Mouse (Mus musculus) E14TG2a.4 (cell line): ENCODE data around the gene Ciapin1.

Source experiments
- H3K27me3 ChIP-seq: 2 replicates; pipeline ENCODE4 v1.6.1; 2014; ENCODE audit warnings: low read length, control low read depth; ENCODE audit not compliant: insufficient read depth
- H3K36me3 ChIP-seq: 2 replicates; pipeline ENCODE4 v1.6.1; 2014; ENCODE audit warnings: low read length, control low read depth; ENCODE audit not compliant: insufficient read depth
- H3K4me1 ChIP-seq: replicated peaks from 2 replicates; pipeline ENCODE4 v1.6.1; 2014; ENCODE audit warnings: low read depth, low read length, control low read depth
- H3K4me3 ChIP-seq: replicated peaks from 2 replicates; pipeline ENCODE4 v1.5.1; 2014; ENCODE audit warnings: mild to moderate bottlenecking, low read length
- H3K9me3 ChIP-seq: 2 replicates; pipeline ENCODE4 v1.6.1; 2014; ENCODE audit warnings: low read length, control low read depth
- CTCF ChIP-seq: conservative IDR thresholded peaks from 2 replicates; pipeline ENCODE4 v1.5.1; 2014; ENCODE audit warnings: low read length
- NANOG ChIP-seq: IDR thresholded peaks from 2 replicates; pipeline ENCODE4 v1.6.1; 2014; ENCODE audit warnings: borderline replicate concordance, low read length, mixed read lengths
- POU5F1 ChIP-seq: IDR thresholded peaks from 2 replicates; pipeline ENCODE4 v1.6.1; 2014; ENCODE audit warnings: low read length, borderline replicate concordance

Gene Ciapin1

GRCm38 (mm10) chr8:94789256-94789955, 48.8 kb downstream of the Ciapin1 start:
- Histone ChIP-seq H3K27me3 (no peaks in the 10 kb centered on the region), H3K9me3 (no peaks in the 10 kb centered on the region), H3K4me3 (no peak overlapping the region), H3K36me3 (no peaks in the 10 kb centered on the region), H3K4me1 (peaks cover 45% of the 10 kb centered on the region)
- TF ChIP-seq POU5F1 (no peak), NANOG (no peak), CTCF (no peak)

DNA sequence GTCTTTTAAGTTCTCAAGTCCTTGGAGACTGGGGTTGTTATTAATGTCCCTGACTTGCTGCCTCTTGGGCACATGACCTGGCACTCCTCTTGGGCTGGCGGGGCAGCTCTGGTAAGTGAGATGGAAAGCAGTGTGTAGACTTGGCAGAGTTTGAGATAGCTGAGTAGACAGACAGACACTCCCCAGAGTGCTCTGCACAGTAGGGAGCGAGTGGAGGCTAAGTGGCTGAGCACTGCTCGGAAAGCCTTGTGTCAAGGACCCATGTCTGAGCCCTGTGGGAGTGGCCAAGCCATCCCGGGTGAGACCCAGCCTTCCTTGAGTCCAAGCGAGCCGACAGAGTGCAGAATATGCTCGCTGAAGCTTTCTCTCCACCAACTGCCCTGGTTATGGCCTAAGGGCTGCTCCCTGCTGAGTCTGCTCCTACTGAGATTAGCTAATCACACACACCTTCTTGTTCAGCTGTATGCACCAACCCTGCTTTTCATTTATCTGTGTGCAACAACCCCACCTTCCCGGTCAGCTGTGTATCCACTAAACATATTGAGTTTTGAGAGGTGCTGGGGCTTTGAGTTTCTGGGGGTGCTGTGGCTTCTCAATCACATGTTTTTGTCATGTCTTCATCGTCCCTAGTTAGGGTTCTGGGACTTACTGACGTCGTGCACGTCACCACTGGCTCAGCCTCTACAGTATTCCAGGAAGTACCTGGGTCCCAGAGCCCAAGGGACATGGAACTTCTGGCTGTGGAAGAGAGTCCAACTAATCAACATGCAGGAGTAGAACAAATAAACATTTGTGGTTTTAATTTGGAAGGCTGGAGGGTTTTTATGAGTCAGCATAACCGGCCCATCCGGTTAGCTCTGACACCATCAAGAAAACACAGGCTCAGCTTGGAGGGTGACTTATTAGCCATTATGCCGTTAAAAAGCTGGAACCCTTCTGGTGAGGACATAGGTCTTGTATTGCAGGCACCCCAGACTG, 50.3 kb downstream of the Ciapin1 start:
- 0 out of 2 replicates have a peak, but pooled peaks cover 3% of the 10 kb centered on the region for H3K27me3 ChIP-seq

GRCm38 (mm10) chr8:94785995-94786595, 52.1 kb downstream of the Ciapin1 start:
- Histone ChIP-seq H3K4me3 (no peak overlapping the region), H3K27me3 (0 out of 2 replicates have a peak, but pooled peaks cover 3% of the 10 kb centered on the region), H3K36me3 (no peaks in the 10 kb centered on the region), H3K9me3 (no peaks in the 10 kb centered on the region), H3K4me1 (peaks cover 66% of the 10 kb centered on the region)
- TF ChIP-seq NANOG, result no peak
- TF ChIP-seq POU5F1, result no peak
- no peak for TF ChIP-seq CTCF

More for the DNA sequence above, 50.3 kb downstream of the Ciapin1 start:
- no peaks in the 10 kb centered on the region for H3K36me3 ChIP-seq
- peaks cover 50% of the 10 kb centered on the region for H3K4me1 ChIP-seq
- no peak for TF ChIP-seq NANOG
- TF ChIP-seq CTCF, result no peak
- no peak for TF ChIP-seq POU5F1
- H3K4me3 ChIP-seq, result peak overlapping the region; percentile 8; the same call in 1 of the 2 replicates
- no peaks in the 10 kb centered on the region for H3K9me3 ChIP-seq

DNA sequence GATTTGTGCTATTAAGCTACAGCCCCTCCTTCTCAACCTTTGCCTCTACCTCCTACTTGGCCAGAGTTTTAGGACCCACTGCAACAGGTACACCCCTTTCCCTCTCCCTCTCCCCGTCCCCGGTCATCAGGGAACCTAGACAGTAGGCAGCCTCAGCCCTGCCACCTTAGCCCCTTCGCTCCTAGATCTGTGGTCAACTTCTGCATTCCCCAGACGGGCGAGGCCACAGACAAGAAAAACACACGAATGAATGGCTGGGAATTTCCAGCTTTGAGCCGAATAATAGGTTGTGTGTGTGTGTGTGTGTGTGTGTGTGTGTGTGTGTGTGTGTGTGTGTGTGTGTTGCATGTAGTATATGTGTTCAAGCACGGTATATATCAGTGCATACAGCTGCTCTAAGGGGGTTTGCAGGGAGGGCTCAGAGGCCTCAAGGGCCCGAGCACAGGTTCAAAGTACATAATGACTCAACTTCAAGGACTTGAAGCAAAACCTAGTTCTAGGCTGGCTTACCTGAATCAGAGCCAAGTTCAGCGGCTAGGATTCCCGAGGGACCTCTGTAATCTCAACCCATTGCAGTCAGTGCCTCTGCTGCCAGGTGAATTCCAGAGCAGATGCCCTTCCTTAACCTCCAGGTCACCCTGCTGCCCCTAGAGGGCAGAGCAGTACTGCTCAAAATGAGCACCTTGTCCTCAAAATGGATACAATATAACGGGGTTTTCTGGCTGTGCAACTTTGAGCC, 52.7 kb downstream of the Ciapin1 start:
- TF ChIP-seq POU5F1 (no peak), CTCF (peak; percentile 53)
- Histone ChIP-seq H3K4me1 (peaks cover 73% of the 10 kb centered on the region), H3K36me3 (no peaks in the 10 kb centered on the region), H3K4me3 (no peak overlapping the region), H3K9me3 (no peaks in the 10 kb centered on the region), H3K27me3 (peaks cover 4% of the 10 kb centered on the region; the same call in 1 of the 2 replicates)

DNA sequence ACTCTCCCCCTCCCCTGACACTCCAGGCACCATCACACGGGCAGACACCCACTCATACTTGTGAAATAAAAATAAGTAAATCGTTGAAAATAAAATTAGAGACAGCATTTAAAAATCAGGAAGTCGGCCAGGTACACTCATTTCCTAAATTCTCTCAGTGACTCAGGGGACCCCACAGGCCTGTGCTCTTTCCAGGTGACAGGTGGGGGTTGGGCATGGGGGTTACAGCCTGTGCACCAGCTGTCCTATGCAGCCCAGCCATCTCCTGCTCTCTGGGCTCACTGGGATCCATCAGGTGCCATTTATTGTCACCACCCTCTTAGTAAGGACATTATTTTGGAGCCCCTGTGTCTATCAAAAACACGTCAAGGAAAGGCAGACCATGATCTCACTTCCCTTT, 54.3 kb downstream of the Ciapin1 start:
- no peak overlapping the region for H3K4me3 ChIP-seq
- TF ChIP-seq CTCF (no peak), NANOG (no peak), POU5F1 (no peak)
- no peaks in the 10 kb centered on the region for H3K36me3 ChIP-seq
- peaks cover 72% of the 10 kb centered on the region for H3K4me1 ChIP-seq
- H3K27me3 ChIP-seq, result peaks cover 18% of the 10 kb centered on the region
- no peaks in the 10 kb centered on the region for H3K9me3 ChIP-seq

GRCm38 (mm10) chr8:94781838-94782235, 56.3 kb downstream of the Ciapin1 start:
- Histone ChIP-seq H3K4me3 (peak overlapping the region; percentile 56), H3K27me3 (peaks cover 28% of the 10 kb centered on the region), H3K4me1 (peaks cover 56% of the 10 kb centered on the region), H3K9me3 (no peaks in the 10 kb centered on the region), H3K36me3 (no peaks in the 10 kb centered on the region)
- no peak for TF ChIP-seq CTCF
- no peak for TF ChIP-seq POU5F1
- TF ChIP-seq NANOG, result no peak

- Histone ChIP-seq H3K4me1 (peaks cover 51% of the 10 kb centered on the region), H3K27me3 (peaks cover 31% of the 10 kb centered on the region), H3K36me3 (no peaks in the 10 kb centered on the region), H3K9me3 (no peaks in the 10 kb centered on the region), H3K4me3 (peak overlapping the region; percentile 56)
- TF ChIP-seq NANOG, result no peak
- TF ChIP-seq POU5F1, result no peak
- no peak for TF ChIP-seq CTCF
Observed at GRCm38 (mm10) chr8:94781155-94781837, 56.9 kb downstream of the Ciapin1 start.
